Mouse (Mus musculus) embryonic facial prominence, embryonic 11.5 days (tissue): ENCODE results near the gene AY074887. TPM values are rescaled to one million over a fixed set of nuclear protein-coding genes. Genes with fewer than 3 reads are reported as not detected.
A peak's percentile ranks its signal among the peaks of the same experiment; 100 is the strongest.
"Not testable (repeated sequence)": the region's sequence is repeated elsewhere in the genome, so short reads cannot be mapped to it uniquely, and the experiment has no call there.

ENCODE experiments used
- ATAC-seq: fragments of 200-750 bp; cut with Nextera tagmentation; replicated peaks from 2 replicates; pipeline ENCODE4 v1.8.0; 2017; ENCODE audit warnings: low read depth; ENCODE audit not compliant: insufficient number of reproducible peaks, low FRiP score, low TSS enrichment
- DNase-seq: peaks from one replicate; pipeline ENCODE4 v3.0.0-alpha.2; 2015; ENCODE audit warnings: low spot score
- H3K27ac ChIP-seq: fragments of 300-500 bp; sonication (generic); replicated peaks from 2 replicates; pipeline ENCODE4 v1.5.1; 2014; ENCODE audit warnings: mild to moderate bottlenecking, low read depth, low read length, control low read depth
- H3K27me3 ChIP-seq: fragments of 300-500 bp; sonication (generic); 2 replicates; pipeline ENCODE4 v1.6.1; 2014; ENCODE audit warnings: mild to moderate bottlenecking, low read length, moderate library complexity, mixed read lengths; ENCODE audit not compliant: control insufficient read depth, insufficient read depth
- H3K36me3 ChIP-seq: fragments of 300-500 bp; sonication (generic); replicated peaks from 2 replicates; pipeline ENCODE4 v1.6.1; 2014; ENCODE audit warnings: low read depth, mild to moderate bottlenecking, low read length, moderate library complexity, mixed read lengths; ENCODE audit not compliant: control insufficient read depth, insufficient read depth
- H3K4me1 ChIP-seq: fragments of 300-500 bp; sonication (generic); 2 replicates; pipeline ENCODE4 v1.6.1; 2014; ENCODE audit warnings: low read length, mixed read lengths; ENCODE audit not compliant: control insufficient read depth, insufficient read depth
- H3K4me2 ChIP-seq: fragments of 300-500 bp; sonication (generic); 2 replicates; pipeline ENCODE4 v1.6.1; 2014; ENCODE audit warnings: low read depth, mild to moderate bottlenecking, control low read depth, low read length, moderate library complexity
- H3K4me3 ChIP-seq: fragments of 300-500 bp; sonication (generic); 2 replicates; pipeline ENCODE4 v1.5.1; 2014; ENCODE audit warnings: low read depth, low read length, control low read depth
- H3K9ac ChIP-seq: fragments of 300-500 bp; sonication (generic); replicated peaks from 2 replicates; pipeline ENCODE4 v1.6.1; 2014; ENCODE audit warnings: mild to moderate bottlenecking, control low read depth, low read length
- H3K9me3 ChIP-seq: fragments of 300-500 bp; sonication (generic); replicated peaks from 2 replicates; pipeline ENCODE4 v1.6.1; 2016; ENCODE audit warnings: mild to moderate bottlenecking, low read length, inconsistent platforms, mixed read lengths; ENCODE audit not compliant: control insufficient read depth
- WGBS: fragments of 180-500 bp; shearing (Covaris S2); extraction: QIAGEN DNeasy Blood & Tissue Kit; methylation state at CpG from one replicate; pipeline ENCODE4 v1.1.7; 2014; 5-methylcytosine and 5-hydroxymethylcytosine counted together
- polyA plus RNA-seq: library from polyadenylated mRNA; unstranded; fragments of >200 nt; fragmentation: Nextera tagmentation; extraction: Ambion mirVana; gene quantifications from 2 replicates; pipeline ENCODE4 v1.2.1, GENCODE M21; 2014

The AY074887 gene
- polyA plus RNA-seq, 1 experiment from 2014 or later = 1.6 TPM

DNA sequence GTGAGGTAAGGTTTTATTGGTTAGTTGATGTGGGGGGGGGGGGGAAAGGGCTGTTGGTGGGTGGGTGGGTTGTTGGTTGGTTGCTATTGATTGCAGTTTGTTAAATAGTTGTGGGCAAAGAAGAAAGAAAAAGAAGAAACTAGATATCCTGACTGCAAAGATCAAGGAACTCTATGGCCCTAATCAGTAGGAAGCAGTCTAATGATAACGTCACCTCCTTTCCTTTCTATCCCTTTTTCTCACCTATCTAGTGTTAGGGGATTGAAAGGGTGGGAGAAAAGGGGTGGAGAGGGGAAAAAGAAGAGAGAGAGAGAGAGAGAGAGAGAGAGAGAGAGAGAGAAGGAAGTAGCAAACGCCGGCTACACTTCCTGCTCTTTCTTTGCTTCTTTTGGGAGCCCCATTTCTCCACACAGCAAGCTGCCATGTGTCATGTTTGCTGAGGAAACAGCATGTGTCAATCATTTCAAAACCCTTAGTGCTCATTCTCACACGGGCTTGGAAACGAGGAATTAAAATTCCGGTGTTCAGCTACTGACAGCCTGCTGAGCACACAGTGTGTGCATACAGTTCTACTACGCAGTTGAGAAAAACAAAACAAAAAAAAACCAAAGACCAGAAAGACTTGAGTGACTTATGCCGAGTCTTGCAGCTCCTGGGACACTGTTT lies 19.3 kb upstream of the AY074887 start:
- H3K27me3 ChIP-seq = no peaks in the 10 kb centered on the region
- no peak overlapping the region for H3K4me2 ChIP-seq
- H3K9me3 ChIP-seq = no peaks in the 10 kb centered on the region
- ATAC-seq = no peak
- H3K27ac ChIP-seq = no peak overlapping the region
- H3K4me3 ChIP-seq = no peak overlapping the region
- DNase-seq = no peak
- no peaks in the 10 kb centered on the region for H3K4me1 ChIP-seq
- WGBS = 64% methylated on average over 8 of the region's 8 CpGs
- no peak overlapping the region for H3K9ac ChIP-seq
- H3K36me3 ChIP-seq = no peaks in the 10 kb centered on the region

DNA sequence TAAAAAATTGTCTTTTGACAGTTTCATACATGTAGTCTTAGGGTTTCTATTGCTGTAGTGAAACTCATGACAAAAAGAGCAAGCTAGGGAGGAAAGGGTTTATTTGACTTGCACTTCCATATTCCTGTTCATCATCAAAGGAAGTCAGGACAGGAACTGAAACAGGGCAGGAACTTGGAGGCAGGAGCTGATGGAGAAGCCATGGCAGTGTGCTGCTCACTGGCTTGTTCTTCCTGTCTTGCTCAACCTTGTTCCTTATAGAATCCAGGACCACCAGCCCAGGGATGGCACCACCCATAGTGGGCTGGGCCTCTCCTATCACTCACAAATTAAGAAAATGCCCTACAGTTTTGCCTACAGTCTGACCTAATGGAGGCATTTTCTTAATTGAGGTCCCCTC lies 12.9 kb upstream of the AY074887 start:
- H3K36me3 ChIP-seq = 0 out of 2 replicates have a peak, but pooled peaks cover 1% of the 10 kb centered on the region
- no peak overlapping the region for H3K4me2 ChIP-seq
- no peak for DNase-seq
- H3K9ac ChIP-seq = no peak overlapping the region
- no peak overlapping the region for H3K4me3 ChIP-seq
- H3K4me1 ChIP-seq = no peaks in the 10 kb centered on the region
- no peaks in the 10 kb centered on the region for H3K27me3 ChIP-seq
- no peak for ATAC-seq
- H3K9me3 ChIP-seq = no peaks in the 10 kb centered on the region
- no peak overlapping the region for H3K27ac ChIP-seq

DNA sequence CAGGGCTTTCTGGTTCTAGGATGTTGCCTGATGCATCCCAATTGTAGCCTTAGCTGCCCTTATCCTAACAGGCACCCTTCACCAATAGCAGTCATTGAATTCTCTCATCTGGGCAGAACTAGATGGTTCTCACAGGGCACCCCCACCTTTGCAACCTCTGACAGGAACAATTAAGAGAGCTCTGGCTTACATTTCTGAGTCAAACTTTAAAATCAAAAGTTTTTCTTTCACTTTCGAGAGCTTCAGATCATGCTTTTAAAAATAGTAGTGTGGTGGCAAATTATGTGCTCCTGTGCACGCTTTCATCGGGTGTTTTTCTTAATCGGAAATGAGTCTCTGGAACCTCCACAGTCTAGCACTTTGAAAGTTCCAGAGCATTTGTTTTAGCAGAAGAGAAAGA lies 10.3 kb upstream of the AY074887 start:
- 95% methylated on average over 4 of the region's 4 CpGs for WGBS
- no peaks in the 10 kb centered on the region for H3K4me1 ChIP-seq
- no peak overlapping the region for H3K9ac ChIP-seq
- H3K4me2 ChIP-seq = no peak overlapping the region
- DNase-seq (no peak), ATAC-seq (no peak)
- H3K9me3 ChIP-seq = no peaks in the 10 kb centered on the region
- peaks cover 7% of the 10 kb centered on the region for H3K36me3 ChIP-seq
- H3K4me3 ChIP-seq = no peak overlapping the region
- H3K27me3 ChIP-seq = no peaks in the 10 kb centered on the region
- no peak overlapping the region for H3K27ac ChIP-seq

DNA sequence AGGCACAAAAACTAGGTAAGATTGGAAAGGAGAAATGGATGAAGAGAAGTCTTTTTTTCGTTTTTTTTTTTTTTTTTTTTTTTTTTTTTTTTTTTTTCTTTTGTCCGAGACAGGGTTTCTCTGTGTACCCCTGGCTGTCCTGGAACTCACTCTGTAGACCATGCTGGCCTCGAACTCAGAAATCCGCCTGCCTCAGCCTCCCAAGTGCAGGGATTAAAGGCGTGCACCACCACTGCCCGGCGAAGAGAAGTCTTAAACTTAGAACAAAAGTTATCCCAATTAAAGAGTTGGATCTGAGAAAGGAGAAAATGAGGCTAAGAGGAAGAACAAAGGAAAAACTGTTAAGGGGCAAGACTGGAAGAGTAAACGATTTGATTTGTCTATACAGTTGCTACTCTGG lies 636 bp downstream of the AY074887 start:
- DNase-seq, H3K36me3 ChIP-seq, H3K9me3 ChIP-seq, ATAC-seq, H3K27me3 ChIP-seq, H3K4me1 ChIP-seq: not testable (repeated sequence)
- H3K9ac ChIP-seq = 0 out of 2 replicates have a peak overlapping the region, but pooled peaks have one; percentile 40
- WGBS = 51% methylated on average over 8 of the region's 8 CpGs
- peak overlapping the region; percentile 72 for H3K4me2 ChIP-seq
- H3K27ac ChIP-seq = 0 out of 2 replicates have a peak overlapping the region, but pooled peaks have one; percentile 78
- peak overlapping the region; percentile 87 for H3K4me3 ChIP-seq

DNA sequence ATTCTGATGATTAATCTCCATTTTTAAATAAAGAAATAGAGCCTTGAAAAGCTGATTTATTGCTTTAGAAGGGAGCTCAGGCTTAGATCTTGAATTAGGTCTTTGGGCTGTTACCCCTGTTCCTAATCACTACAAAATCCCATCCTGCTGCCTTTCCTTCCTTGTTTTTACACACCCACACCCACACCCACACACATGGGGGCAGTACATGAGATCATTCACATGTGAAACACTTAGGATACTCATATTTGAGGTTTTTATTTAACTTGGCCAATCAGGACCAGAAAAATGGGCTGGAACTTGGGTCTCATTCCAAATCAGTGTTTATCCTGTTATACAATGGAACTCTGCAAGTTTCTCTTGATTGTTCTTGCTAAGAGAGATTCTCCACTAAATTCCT lies 1.3 kb downstream of the AY074887 start:
- no peak for ATAC-seq
- Histone ChIP-seq H3K9ac (no peak overlapping the region), H3K9me3 (no peaks in the 10 kb centered on the region), H3K4me2 (no peak overlapping the region), H3K36me3 (no peaks in the 10 kb centered on the region; the same call in 1 of the 2 replicates), H3K27ac (no peak overlapping the region), H3K4me3 (no peak overlapping the region), H3K27me3 (no peaks in the 10 kb centered on the region), H3K4me1 (no peaks in the 10 kb centered on the region)
- no peak for DNase-seq

DNA sequence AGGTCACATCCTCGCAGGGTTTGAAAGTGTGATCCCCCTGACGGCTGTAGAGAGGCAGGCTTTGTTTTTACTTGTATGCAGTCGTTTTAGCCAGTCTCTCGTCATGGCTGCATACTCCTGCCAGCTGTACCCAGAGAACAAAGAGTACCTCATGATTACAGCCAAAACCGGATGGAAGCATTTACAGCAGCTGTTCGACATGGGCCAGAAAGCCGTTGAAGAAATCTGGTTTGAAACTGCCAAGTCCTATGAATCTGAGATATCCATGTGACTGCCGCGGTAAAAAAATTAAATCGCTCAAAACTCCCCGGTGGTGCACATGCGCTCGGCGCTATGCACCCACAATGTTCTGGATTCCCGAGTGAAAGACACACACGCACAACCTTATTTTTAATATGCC lies 4.5 kb downstream of the AY074887 start:
- no peak overlapping the region for H3K9ac ChIP-seq
- H3K4me1 ChIP-seq = no peaks in the 10 kb centered on the region
- WGBS = 70% methylated on average over 16 of the region's 16 CpGs
- DNase-seq (peak; percentile 25), ATAC-seq (no peak)
- H3K9me3 ChIP-seq = no peaks in the 10 kb centered on the region
- H3K27me3 ChIP-seq = no peaks in the 10 kb centered on the region
- no peak overlapping the region for H3K4me2 ChIP-seq
- no peak overlapping the region for H3K4me3 ChIP-seq
- H3K27ac ChIP-seq = no peak overlapping the region
- no peaks in the 10 kb centered on the region for H3K36me3 ChIP-seq

DNA sequence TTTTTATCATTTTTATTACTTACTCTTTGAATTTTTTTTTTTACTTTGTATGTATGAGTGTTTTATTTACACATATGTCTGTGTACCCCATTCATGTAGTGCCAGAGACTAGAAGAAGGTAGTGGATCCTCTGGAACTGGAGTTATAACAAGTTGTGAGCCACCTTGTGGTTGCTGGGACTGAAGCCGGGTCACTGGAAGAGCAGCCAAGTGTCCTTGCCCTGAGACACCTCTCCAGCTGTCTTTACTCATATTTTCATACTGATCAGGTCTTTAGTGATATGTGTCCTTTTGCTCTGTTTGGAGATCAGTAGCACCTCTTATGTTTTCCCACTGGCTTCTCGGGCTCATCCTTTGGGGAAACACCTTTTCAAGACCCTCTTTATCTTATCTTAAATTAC lies 6.3 kb downstream of the AY074887 start:
- WGBS = 84% methylated on average over 2 of the region's 2 CpGs
- Histone ChIP-seq H3K27ac (no peak overlapping the region), H3K4me2 (no peak overlapping the region), H3K27me3 (no peaks in the 10 kb centered on the region), H3K9ac (no peak overlapping the region), H3K4me1 (no peaks in the 10 kb centered on the region), H3K4me3 (no peak overlapping the region), H3K36me3 (no peaks in the 10 kb centered on the region), H3K9me3 (no peaks in the 10 kb centered on the region)
- no peak for DNase-seq
- no peak for ATAC-seq

DNA sequence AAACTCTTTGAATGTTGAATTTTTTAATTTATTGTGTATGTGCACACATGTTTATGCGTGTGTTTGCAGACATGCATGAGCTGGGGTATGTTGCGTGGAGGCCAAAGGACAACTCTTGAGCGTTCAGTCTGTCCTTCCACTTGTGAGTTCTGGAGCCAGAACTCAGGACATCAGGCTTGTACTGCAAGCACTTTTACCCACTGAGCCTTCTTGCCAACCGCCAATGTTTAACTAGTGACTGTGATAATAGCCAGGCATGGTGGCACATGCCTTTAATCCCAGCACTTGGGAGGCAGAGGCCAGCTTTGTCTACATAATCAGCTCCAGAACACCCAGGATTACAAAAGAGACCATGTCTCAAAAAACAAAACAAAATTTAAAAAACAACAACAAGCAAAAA lies 8.7 kb downstream of the AY074887 start:
- no peak overlapping the region for H3K9ac ChIP-seq
- no peaks in the 10 kb centered on the region for H3K9me3 ChIP-seq
- no peaks in the 10 kb centered on the region for H3K36me3 ChIP-seq
- 91% methylated on average over 4 of the region's 4 CpGs for WGBS
- ATAC-seq = no peak
- H3K4me2 ChIP-seq = no peak overlapping the region
- H3K4me3 ChIP-seq = no peak overlapping the region
- no peaks in the 10 kb centered on the region for H3K27me3 ChIP-seq
- H3K27ac ChIP-seq = no peak overlapping the region
- no peaks in the 10 kb centered on the region for H3K4me1 ChIP-seq
- no peak for DNase-seq
